Mouse (Mus musculus) small intestine, adult 2 months (tissue): Measurements from ENCODE around the gene Igtp.

Source experiments
- CTCF ChIP-seq: fragments of 200-500 bp; IDR thresholded peaks from 2 replicates; pipeline ENCODE4 v1.5.1; 2012; ENCODE audit warnings: low read depth, mild to moderate bottlenecking, control low read depth, inconsistent platforms, low read length, moderate library complexity, mixed read lengths; ENCODE audit not compliant: insufficient replicate concordance, insufficient read length; ENCODE audit errors: extremely low read depth
- POLR2A ChIP-seq: fragments of 200-500 bp; IDR thresholded peaks from 2 replicates; pipeline ENCODE4 v1.6.1; 2012; ENCODE audit warnings: low read depth, mild to moderate bottlenecking, control low read depth, inconsistent platforms, low read length, moderate library complexity

- no peak for TF ChIP-seq CTCF
- TF ChIP-seq POLR2A, result no peak
Measured at GRCm38 (mm10) chr11:58200226-58200625, 870 bp downstream of the Igtp start.
